In the genomic region with DNA sequence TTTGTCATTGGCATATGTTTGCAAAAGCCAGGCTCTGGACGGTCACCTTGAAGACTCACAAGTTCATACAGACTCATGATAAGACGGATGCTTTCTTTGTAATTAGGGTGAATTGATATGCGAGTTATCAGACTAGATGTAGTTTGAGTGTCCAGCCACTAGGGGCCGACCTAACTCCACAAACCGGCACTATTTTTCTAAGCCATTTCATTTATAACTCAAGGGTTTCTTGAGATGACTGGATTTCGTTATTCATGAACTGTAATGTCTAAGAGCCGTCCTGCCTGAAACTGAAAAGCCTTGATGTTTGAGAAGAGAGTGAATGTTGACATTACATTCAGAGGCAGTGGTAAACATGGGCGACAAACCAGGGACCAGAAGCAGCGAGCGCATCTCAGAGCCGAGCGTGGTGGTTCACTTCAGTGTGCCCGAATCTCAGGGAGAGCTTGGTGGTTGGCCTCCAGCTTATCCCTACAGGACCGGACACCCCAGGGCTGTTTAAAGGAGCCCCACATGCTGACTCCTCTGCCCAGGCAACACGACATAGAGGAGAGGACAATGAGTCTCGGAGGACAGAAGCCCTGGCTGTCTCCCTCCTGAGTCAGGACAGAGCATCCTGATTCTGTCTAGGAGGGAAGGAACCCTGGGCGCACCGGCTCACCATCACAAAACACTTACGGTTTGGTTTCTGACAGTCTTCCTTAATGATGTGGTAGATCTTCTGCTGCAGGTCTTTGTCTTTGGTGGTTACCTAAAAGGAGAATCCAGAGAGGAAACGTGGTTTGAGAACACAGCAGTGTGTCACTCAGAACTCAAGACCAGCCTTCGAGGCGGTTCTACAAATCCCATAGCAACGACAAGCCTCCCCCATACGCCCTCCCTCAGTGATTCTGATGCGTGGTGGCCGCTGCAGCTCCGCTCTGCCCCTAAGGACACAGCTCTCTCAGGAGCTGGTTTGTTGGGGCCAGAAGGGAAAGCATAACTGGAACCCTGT, we compare ENCODE assay signal across 8 mouse cellular contexts. TPM values are rescaled to one million over a fixed set of nuclear protein-coding genes. Genes with fewer than 3 reads are reported as not detected.
DNase-seq lines count a peak whose midpoint lies in the region; ATAC-seq and TF ChIP-seq lines count a peak whose summit lies in the region.

No protein-coding gene starts in this region.

- TF ChIP-seq CTCF in layer of hippocampus, adult 2 months (conservative IDR thresholded peaks at IDR 0.05), result peak; percentile 98
- TF ChIP-seq CTCF in liver, postnatal 0 days (IDR thresholded peaks at IDR 0.05; ENCODE audit: low read depth), result peak; percentile 95
- no peak for TF ChIP-seq CTCF in olfactory bulb, adult 2 months (IDR thresholded peaks at IDR 0.05; ENCODE audit: insufficient read depth, low read depth, low read length)

- no peak for TF ChIP-seq EP300 in liver, postnatal 0 days (IDR thresholded peaks at IDR 0.05; ENCODE audit: low read depth)

- no peak overlapping the region for H3K4me3 ChIP-seq in heart, embryonic 13.5 days
- peak overlapping the region; percentile 62 for H3K4me3 ChIP-seq in layer of hippocampus, adult 2 months
- peak overlapping the region; percentile 11; the same call in 1 of the 2 replicates for H3K4me3 ChIP-seq in liver, postnatal 0 days (ENCODE audit: low read depth, low read length)
- H3K4me3 ChIP-seq in olfactory bulb, adult 2 months (ENCODE audit: insufficient read depth, low read depth, low read length), result peak overlapping the region; percentile 36

- peaks cover 35% of the 10 kb centered on the region for H3K36me3 ChIP-seq in heart, embryonic 13.5 days
- H3K36me3 ChIP-seq in liver, postnatal 0 days (replicated peaks; ENCODE audit: insufficient read depth, low read length), result no peaks in the 10 kb centered on the region

- H3K4me1 ChIP-seq in heart, embryonic 13.5 days, result peaks cover 50% of the 10 kb centered on the region
- peaks cover 39% of the 10 kb centered on the region for H3K4me1 ChIP-seq in liver, postnatal 0 days (ENCODE audit: insufficient read depth)
- H3K4me1 ChIP-seq in olfactory bulb, adult 2 months (ENCODE audit: control insufficient read depth, insufficient read depth, low read length), result peaks cover 12% of the 10 kb centered on the region

- 0 out of 2 replicates have a peak overlapping the region, but pooled peaks have one; percentile 2 for H3K9ac ChIP-seq in heart, embryonic 13.5 days
- H3K9ac ChIP-seq in liver, postnatal 0 days (replicated peaks), result peak overlapping the region; percentile 13; the same call in 1 of the 2 replicates

- no peak overlapping the region for H3K4me2 ChIP-seq in heart, embryonic 13.5 days
- peak overlapping the region; percentile 67 for H3K4me2 ChIP-seq in liver, postnatal 0 days (ENCODE audit: low read depth, low read length)

- peak; percentile 85 for DNase-seq in CD4-positive, CD25-positive, alpha-beta regulatory T cell, adult 2 months (ENCODE audit: low read depth, low spot score)
- DNase-seq in T-cell, adult 2 months (ENCODE audit: low spot score), result peak; percentile 77
- peak; percentile 47 for DNase-seq in embryo, embryonic 10 days (ENCODE audit: low spot score)
- peak; percentile 77 to 84 for DNase-seq in layer of hippocampus, adult 2 months (ENCODE audit: low spot score in 2 of 2)
- peak; percentile 69 for DNase-seq in liver, postnatal 0 days
- peak; percentile 39 for DNase-seq in yolk sac, embryonic 10.5 days (ENCODE audit: low spot score)

- no peak for TF ChIP-seq POLR2A in olfactory bulb, adult 2 months (IDR thresholded peaks at IDR 0.05; ENCODE audit: insufficient read depth, low read depth, low read length)

- peak overlapping the region; percentile 48; the same call in 1 of the 2 replicates for H3K27ac ChIP-seq in heart, embryonic 13.5 days (replicated peaks)
- peak overlapping the region; percentile 81 for H3K27ac ChIP-seq in layer of hippocampus, adult 2 months
- peak overlapping the region; percentile 89 for H3K27ac ChIP-seq in liver, postnatal 0 days (ENCODE audit: low read depth)
- H3K27ac ChIP-seq in olfactory bulb, adult 2 months (ENCODE audit: insufficient read depth, low read depth, low read length), result no peak overlapping the region

- 57% methylated on average over 27 of the region's 27 CpGs for WGBS in heart, embryonic 13.5 days
- 34% methylated on average over 27 of the region's 27 CpGs for WGBS in liver, postnatal 0 days (ENCODE audit: insufficient replicate concordance)
- WGBS in olfactory bulb, adult 2 months, result 30% methylated on average over 27 of the region's 27 CpGs

- H3K27me3 ChIP-seq in heart, embryonic 13.5 days (replicated peaks), result no peaks in the 10 kb centered on the region
- no peaks in the 10 kb centered on the region for H3K27me3 ChIP-seq in liver, postnatal 0 days (ENCODE audit: insufficient read depth, low read length)

- ATAC-seq in heart, embryonic 13.5 days (ENCODE audit: extremely low read depth, insufficient number of reproducible peaks, low FRiP score, low TSS enrichment), result no peak
- ATAC-seq in liver, postnatal 0 days, result no peak

- no peaks in the 10 kb centered on the region for H3K9me3 ChIP-seq in heart, embryonic 13.5 days
- H3K9me3 ChIP-seq in liver, postnatal 0 days (ENCODE audit: low read length), result no peaks in the 10 kb centered on the region

RNA-seq across cellular contexts. Expression of a gene that starts 29.9 kb away (rescaled TPM):
- 36.6 and 37.3 TPM in 2 replicates for polyA plus RNA-seq in heart, embryonic 13.5 days (2015; fragmentation: Nextera tagmentation; extraction: Ambion mirVana)
- 10 to 100 TPM; 22.6 to 23.8 TPM for total RNA-seq in layer of hippocampus, adult 2 months (2021)
- polyA plus RNA-seq in liver, postnatal 0 days (2015; fragmentation: Nextera tagmentation; extraction: Ambion mirVana), result 4.4 and 5.4 TPM in 2 replicates
- polyA plus RNA-seq in olfactory bulb, adult 2 months (2012; ENCODE audit: insufficient read depth, insufficient read length, low replicate concordance, missing spikeins), result not detected in 2 replicates

RNA-seq across cellular contexts. Expression of a gene that starts 43.2 kb away (rescaled TPM):
- polyA plus RNA-seq in heart, embryonic 13.5 days (2015; fragmentation: Nextera tagmentation; extraction: Ambion mirVana), result 5.4 and 5.7 TPM in 2 replicates
- 10 to 100 TPM; 33.0 to 35.4 TPM for total RNA-seq in layer of hippocampus, adult 2 months (2021)
- 0.82 and 0.95 TPM in 2 replicates for polyA plus RNA-seq in liver, postnatal 0 days (2015; fragmentation: Nextera tagmentation; extraction: Ambion mirVana)
- not detected in 2 replicates for polyA plus RNA-seq in olfactory bulb, adult 2 months (2012; ENCODE audit: insufficient read depth, insufficient read length, low replicate concordance, missing spikeins)
